Mouse (Mus musculus) gastrocnemius, adult 8-10 months (tissue): Measurements from ENCODE around the gene Ccl11. TPM values are rescaled to one million over a fixed set of nuclear protein-coding genes. Genes with fewer than 3 reads are reported as not detected.

Experiments used
- DNase-seq, 2 experiments: peaks; one replicate each; pipeline ENCODE4 v3.0.0; 2022; ENCODE audit warnings: low spot score in 2 of 2
- total RNA-seq, 4 experiments: library from RNA; stranded (reverse); gene quantifications; 2 replicates each; pipeline ENCODE4 v1.2.4; 2022

The Ccl11 gene
- total RNA-seq, 4 experiments from 2014 or later: 13.0 to 23.4 (median 18.2) TPM

DNA sequence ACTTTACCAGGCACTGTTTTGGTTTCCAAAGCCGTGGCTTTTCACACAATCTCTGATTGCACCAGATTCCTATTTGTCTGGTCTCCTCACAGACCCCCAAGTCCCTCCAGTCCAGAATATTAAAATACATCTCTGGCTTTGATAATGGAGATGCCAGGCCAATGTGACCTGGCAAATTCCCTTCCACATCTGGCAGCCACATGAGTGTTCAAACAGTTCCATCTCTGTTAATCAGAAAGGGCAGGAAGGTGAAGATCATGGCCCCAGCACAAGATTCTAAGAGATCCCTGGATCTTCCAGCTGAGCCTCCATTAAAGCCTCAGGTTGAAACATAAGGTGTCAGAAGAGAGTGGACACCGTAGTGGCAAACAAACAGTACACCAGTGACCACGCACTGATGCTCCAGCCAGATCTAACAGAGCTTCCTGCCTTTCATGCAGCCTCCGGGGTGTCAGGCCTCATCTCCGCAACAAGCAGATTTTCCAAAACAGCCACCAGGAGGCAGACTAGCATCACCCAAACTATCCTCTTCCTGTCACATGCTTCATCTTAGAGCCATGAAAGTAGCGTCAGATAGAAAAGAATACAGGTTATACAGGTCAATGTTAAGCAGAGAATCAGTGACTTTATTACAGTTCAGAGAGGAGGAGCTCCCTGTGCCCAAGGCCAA is 9.7 kb upstream of the Ccl11 start:
- peak; percentile 44 to 46 for DNase-seq

GRCm38 (mm10) chr11:82053849-82054248 is 3.8 kb upstream of the Ccl11 start:
- DNase-seq: no peak

DNA sequence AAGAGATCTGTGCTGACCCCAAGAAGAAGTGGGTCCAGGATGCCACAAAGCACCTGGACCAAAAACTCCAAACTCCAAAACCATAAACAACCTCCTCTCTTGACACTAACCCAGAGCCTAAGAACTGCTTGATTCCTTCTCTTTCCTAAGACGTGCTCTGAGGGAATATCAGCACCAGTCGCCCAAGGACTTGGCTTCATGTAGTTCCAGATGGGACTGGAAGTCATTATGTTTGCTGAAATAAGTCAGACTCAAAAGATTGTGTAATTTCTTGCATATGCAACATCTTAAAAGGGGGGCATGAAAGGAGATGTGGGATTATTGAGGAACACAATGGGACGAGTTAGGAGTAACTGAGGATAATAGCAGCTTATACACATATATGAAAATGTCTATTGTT is 4.6 kb downstream of the Ccl11 start:
- no peak for DNase-seq

- DNase-seq: no peak
Measured at GRCm38 (mm10) chr11:82063454-82063853, 5.8 kb downstream of the Ccl11 start.

DNA sequence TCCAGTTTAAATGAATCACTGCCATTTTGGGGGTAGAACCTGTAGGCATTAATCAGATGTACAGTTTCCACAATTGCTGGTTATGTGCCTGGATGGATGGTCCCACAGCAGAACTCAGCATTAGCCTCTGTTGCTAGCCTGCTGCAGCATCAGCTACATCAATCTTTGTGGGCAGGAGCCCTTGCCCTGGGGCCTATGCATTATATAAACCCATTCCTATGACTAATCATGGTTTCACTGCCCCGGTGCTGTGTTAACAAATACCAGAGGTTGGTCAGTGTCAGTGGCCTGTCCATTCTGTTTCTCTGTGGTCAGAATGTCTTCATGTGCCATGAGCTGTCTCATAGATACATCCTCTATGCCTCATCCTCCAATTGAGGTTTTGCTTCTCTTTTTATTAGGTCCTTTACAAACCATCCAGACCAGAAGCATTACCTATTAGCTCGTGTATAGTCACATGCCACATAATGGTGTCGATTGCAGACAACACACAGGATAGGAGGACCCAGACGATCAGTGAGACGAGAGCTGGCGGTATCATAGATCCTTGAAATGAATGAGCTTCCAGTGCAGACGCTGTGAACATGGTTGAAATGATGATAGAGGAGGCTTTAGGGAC is 9.4 kb downstream of the Ccl11 start:
- DNase-seq: no peak

- peak in 1 of 2 experiments; percentile 12 for DNase-seq
Measured at GRCm38 (mm10) chr11:82071076-82071475, 13.5 kb downstream of the Ccl11 start.

- DNase-seq: no peak
Measured at GRCm38 (mm10) chr11:82072374-82072773, 14.8 kb downstream of the Ccl11 start.

GRCm38 (mm10) chr11:82072984-82073383 is 15.4 kb downstream of the Ccl11 start:
- no peak for DNase-seq

DNA sequence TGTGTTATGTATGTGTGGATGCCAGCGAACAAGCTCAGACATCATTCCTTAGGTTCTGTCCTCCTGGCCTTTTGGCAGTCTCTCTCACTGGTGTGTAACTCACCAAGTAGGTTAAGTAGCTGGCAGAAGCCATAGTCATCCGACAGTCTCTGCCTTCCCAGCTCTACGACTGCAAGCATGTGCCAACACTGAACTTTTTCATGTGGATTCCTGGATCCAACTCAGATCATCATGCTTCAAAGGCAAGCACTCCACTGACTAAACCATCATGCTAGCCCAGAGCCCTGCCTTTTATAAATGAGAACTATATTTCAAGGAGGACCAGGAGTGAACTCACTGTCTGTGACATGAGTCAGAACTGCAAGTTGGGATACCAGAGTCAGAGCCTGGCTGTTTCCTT is 16.1 kb downstream of the Ccl11 start:
- no peak for DNase-seq

GRCm38 (mm10) chr11:82077031-82077430 is 19.4 kb downstream of the Ccl11 start:
- no peak for DNase-seq

DNA sequence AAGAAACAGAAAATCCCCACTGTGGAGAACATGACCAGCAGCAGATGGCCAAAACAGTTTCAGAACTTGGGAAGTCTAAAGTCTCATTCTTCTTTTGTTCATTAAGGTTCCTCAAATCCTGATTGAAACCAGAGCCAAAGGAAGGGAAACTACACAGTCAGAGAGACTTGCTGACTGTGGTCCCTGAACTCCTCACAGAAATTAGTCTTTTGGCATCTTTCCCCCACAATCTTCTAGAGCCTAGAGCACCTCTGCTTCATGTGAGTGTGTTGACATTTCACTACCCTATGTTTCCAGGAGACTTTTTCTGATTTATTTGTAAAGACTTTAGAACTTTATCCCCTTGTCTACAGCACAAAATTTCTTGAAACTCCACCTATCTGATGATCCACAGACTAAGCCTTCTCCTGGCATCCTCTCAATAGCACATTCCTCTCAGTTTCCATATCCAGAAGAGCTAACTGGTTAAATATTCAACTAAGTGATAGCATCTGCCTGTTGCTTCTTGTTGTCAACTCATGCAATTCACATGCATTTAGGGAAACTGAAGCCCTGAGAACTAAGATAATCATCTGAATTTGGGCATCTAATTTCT is 20.6 kb downstream of the Ccl11 start:
- no peak for DNase-seq

- DNase-seq: no peak
Measured at GRCm38 (mm10) chr11:82080865-82081264, 23.2 kb downstream of the Ccl11 start.

DNA sequence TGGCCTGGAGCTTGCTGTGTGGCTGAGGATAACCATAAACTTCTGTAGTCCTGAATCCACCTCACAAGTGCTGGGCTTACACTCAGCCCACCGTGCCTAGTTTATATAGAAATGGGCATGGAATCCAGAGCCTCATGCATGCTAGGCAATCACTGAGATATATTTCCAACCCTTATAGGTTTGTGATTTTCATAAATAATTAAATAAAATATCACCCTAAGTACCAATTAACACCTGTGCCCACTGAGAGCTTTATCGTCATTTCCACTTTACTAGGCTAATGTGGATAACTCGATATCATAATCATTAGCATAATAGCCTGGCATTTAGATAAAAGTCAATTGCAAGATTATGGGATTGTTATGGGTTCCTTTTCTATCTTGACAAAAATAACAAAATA is 26.7 kb downstream of the Ccl11 start:
- no peak for DNase-seq

DNA sequence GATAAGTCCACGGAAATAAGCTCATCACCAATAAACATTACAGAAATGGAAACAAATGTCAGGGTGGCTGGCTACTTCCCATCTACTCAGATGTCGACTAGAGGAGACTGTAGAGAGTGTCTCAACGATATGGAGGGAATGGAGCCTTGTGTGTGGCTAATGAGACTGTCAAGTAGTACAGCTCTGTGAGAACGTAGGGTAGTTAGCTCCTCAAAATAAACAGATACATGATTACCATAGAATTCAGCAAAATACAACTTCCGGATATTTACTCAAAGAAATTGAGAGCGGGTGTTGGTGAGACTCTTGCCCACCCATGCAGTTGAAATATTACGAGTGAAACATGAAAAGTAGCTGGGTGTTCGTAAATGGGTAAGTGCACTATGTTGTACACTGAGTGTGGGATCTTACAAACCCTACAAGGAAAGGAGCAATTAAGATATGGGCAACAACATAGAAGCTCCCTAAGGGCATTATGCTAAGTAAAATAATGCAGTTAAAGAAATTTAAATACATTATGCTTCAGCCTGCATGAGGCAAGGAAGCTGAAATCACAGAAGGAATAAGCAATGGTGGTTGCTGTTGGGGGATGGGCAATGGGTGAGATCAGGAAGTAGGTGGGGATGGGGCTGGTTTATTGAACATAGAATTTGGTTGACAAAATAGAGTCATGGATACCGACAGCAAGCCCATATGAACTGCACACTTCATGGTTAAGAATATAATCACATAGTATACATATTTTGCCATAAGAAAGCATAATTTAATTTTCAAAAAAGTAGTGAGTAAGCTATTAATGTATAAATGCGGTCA is 42.1 kb downstream of the Ccl11 start:
- DNase-seq: no peak

- DNase-seq: no peak
Measured at GRCm38 (mm10) chr11:82101087-82101486, 43.5 kb downstream of the Ccl11 start.

DNA sequence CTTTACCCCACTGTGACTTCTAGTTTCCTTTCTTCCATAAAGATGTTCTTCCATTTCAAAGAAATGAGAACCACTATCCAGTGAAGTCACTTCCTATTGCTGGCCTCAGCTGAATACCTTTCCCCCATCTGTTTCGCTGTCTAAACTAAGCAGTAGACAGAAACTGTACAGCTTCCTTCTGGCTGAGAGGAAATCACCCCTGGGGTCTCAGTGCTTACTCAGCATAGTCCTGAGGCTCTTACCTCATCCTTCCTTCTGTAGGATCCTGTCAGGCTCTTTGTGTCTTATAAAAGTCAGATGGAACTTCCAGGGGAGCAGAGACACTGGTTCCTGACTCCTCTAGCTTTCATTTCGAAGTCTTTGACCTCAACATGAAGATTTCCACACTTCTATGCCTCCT is 43.9 kb downstream of the Ccl11 start, which contains the start of gene Ccl12:
Ccl12 (plus strand) TSS at position 317 of the 400 bp plus-strand sequence.
- DNase-seq: no peak

DNA sequence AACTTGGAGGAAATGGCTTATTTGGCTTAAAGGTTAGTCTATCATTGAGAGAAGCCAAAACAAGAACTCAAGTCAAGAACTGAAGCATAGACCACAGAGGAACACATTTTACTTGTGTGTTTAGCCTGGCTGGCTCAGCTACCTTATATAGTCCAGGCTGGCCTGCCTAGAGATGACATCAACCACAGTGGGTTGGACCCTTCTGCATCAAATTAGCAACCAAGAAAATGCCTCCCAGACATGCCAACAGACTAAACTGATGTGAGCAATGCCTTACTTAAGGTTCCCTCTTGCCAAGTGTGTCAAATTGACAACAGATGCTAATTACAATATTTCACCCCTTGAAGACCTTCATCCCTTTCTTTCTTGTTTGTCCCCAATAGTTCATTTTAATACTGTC is 52.0 kb downstream of the Ccl11 start:
- DNase-seq: no peak

DNA sequence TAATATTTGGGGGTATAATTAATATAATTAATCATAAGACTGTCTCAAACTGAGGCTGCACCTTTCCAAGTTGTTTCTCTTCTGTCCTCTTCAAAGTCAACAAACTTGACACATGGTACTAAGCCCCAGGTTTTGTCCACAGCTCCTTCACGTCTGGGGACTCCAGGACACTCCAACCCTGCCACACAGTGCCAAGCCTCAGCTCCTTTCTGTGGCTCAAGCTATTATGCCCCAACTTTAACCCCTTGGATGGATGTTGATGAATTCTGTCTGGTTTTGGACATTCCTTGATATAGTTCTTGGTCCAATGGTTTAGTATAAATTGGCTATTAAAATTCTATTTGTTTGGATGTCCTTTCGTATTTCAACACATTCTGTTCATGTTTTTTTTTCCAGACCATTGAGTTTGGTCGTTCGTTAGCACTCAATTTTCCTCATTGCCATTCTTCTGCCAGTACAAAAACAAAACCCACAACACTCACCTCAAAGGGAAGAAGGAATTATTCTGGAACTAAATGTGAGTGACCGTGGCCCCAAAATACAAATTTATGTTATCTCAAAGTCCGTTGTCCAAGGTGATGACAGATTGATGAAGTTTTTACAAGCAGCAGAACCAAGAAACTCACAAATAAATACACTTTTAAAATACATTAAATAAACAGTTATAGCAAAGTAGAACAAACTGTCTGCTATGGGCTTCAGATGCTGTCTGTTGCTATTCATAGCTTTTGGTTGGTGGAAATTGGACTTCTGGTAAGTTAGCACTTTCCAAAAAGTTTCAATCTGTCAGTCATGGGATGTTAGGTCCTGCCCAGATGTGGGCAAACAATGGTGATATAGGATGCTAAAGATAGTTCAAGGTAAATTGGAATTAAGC is 53.0 kb downstream of the Ccl11 start:
- DNase-seq: no peak
